Mouse (Mus musculus) right cerebral cortex, postnatal 36 days (tissue): ENCODE results near the gene Rtraf.
"Not testable (repeated sequence)": the region's sequence is repeated elsewhere in the genome, so short reads cannot be mapped to it uniquely, and the experiment has no call there.

Source experiments
- DNase-seq, 2 experiments: peaks; one replicate each; pipeline ENCODE4 v3.0.0; 2022; ENCODE audit warnings: low spot score in 2 of 2, mixed read lengths in 1 of 2

The Rtraf gene

GRCm38 (mm10) chr14:19823321-19824142 is at the start of gene Rtraf:
Gene Rtraf, minus strand, starts transcription at chr14:19823824.
- DNase-seq, result peak; percentile 85 to 89

GRCm38 (mm10) chr14:19867286-19867935 is 43.8 kb upstream of the Rtraf start:
- DNase-seq, result no peak

GRCm38 (mm10) chr14:19865121-19865520 is 41.5 kb upstream of the Rtraf start:
- not testable (repeated sequence) for DNase-seq

- no peak for DNase-seq
These were observed 37.9 kb upstream of the Rtraf start for GRCm38 (mm10) chr14:19861311-19862080.

- DNase-seq, result no peak
These were observed 36.7 kb upstream of the Rtraf start for GRCm38 (mm10) chr14:19860281-19860680.

- peak; percentile 18 to 27 for DNase-seq
These were observed 35.5 kb upstream of the Rtraf start for GRCm38 (mm10) chr14:19858808-19859776.

GRCm38 (mm10) chr14:19858279-19858678 is 34.7 kb upstream of the Rtraf start:
- no peak for DNase-seq

- no peak for DNase-seq
These were observed 29.8 kb upstream of the Rtraf start for GRCm38 (mm10) chr14:19853471-19853870.

GRCm38 (mm10) chr14:19839600-19840332 is 16.1 kb upstream of the Rtraf start:
- peak; percentile 36 to 48 for DNase-seq

- no peak for DNase-seq
These were observed 12.7 kb upstream of the Rtraf start for GRCm38 (mm10) chr14:19836289-19836688.

GRCm38 (mm10) chr14:19825481-19825880 is 1.9 kb upstream of the Rtraf start:
- no peak for DNase-seq

GRCm38 (mm10) chr14:19821686-19822085 is 1.9 kb downstream of the Rtraf start:
- no peak for DNase-seq

GRCm38 (mm10) chr14:19817949-19818348 is 5.7 kb downstream of the Rtraf start:
- DNase-seq, result peak; percentile 64 to 79

GRCm38 (mm10) chr14:19813061-19813460 is 10.6 kb downstream of the Rtraf start:
- no peak for DNase-seq

GRCm38 (mm10) chr14:19809934-19810333 is 13.7 kb downstream of the Rtraf start:
- DNase-seq, result no peak

GRCm38 (mm10) chr14:19807858-19808257 is 15.8 kb downstream of the Rtraf start:
- DNase-seq, result no peak

GRCm38 (mm10) chr14:19807339-19807738 is 16.3 kb downstream of the Rtraf start:
- no peak for DNase-seq

GRCm38 (mm10) chr14:19803623-19804022 is 20.0 kb downstream of the Rtraf start:
- DNase-seq, result no peak

GRCm38 (mm10) chr14:19803222-19803621 is 20.4 kb downstream of the Rtraf start:
- no peak for DNase-seq

- no peak for DNase-seq
These were observed 22.0 kb downstream of the Rtraf start for GRCm38 (mm10) chr14:19801474-19802215.
